Mouse (Mus musculus): ENCODE results near the gene Tmem119. TPM values are rescaled to one million over a fixed set of nuclear protein-coding genes. Genes with fewer than 3 reads are reported as not detected.
"Not testable (repeated sequence)": the region's sequence is repeated elsewhere in the genome, so short reads cannot be mapped to it uniquely, and the experiment has no call there.

The Tmem119 gene
- polyA plus RNA-seq, 1 experiment from 2014 or later: 61.9 TPM

DNA sequence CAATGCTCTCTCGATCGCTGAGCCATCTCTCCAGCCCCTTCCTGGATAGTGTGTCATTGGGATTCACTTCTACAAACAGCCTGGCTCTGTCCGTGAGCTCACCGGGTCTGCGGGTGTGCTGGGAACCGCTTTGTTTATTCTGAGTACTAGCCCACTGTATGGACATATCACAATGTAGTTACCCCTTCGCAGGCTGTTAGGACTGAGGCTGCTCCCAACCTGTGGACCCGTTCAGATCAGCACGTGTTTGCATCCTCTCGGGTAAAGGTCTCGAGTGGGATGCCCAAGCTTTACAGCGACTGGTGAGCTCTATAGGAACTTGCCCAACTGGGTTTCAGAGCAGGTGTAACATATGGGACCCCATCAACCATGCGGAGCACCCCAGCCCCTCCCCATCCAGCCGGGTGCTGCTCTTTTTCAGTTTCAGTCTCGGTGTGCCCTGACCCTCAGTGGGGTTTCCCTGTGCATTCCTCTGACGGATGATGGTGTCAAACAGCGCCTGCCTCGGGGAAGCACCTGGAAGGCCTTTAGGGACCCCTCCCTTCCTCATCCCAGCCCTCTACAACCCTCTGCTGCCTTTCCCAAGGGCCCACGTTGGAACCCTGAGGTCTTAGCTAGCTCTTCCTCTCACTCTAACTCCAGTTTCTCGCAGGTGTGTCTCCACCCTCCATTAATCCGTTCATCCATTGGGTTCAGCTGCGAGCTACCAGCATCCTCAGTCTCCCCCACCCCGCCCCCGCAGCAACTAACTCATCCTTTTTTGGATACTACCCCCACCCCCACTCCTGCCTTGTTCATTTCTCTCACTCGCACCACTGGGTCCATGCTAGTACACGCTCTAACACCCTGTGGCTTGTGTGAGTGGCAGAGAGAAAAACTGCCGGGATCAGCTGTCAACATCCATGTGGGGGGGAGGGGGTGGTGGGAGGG is 14.1 kb upstream of the Tmem119 start:
- ATAC-seq: no peak
- 42% methylated on average over 27 of the region's 27 CpGs for WGBS
- Histone ChIP-seq H3K4me2 (replicated peaks) (no peak overlapping the region), H3K9ac (no peak overlapping the region), H3K4me3 (replicated peaks) (no peak overlapping the region), H3K27ac (no peak overlapping the region), H3K4me1 (replicated peaks) (0 out of 2 replicates have a peak, but pooled peaks cover 6% of the 10 kb centered on the region), H3K9me3 (no peaks in the 10 kb centered on the region), H3K27me3 (replicated peaks) (no peaks in the 10 kb centered on the region), H3K36me3 (no peaks in the 10 kb centered on the region)

DNA sequence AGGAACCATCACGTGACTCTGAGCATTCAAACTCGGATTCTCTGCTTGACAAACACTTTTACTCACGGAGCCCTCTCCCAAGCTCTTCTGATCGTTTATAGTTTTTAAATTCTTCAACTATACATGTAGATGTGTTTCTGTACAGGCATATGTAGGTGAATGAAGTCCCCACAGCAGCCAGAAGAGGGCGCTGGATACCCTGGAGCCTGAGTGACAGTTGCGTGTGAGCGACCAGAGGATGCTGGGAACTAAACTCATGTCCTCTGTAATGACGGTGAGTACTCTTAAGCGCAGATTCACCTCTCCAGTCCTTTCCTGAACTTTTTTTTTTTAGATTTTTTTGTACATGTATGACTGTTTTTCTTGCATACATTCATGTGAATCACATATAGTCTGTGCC is 13.3 kb upstream of the Tmem119 start:
- 0 out of 2 replicates have a peak, but pooled peaks cover 6% of the 10 kb centered on the region for H3K4me1 ChIP-seq (replicated peaks)
- WGBS: 20% methylated on average over 9 of the region's 9 CpGs
- H3K4me3 ChIP-seq (replicated peaks): no peak overlapping the region
- no peak overlapping the region for H3K27ac ChIP-seq
- H3K36me3 ChIP-seq: no peaks in the 10 kb centered on the region
- no peak for ATAC-seq
- no peaks in the 10 kb centered on the region for H3K27me3 ChIP-seq (replicated peaks)
- no peak overlapping the region for H3K4me2 ChIP-seq (replicated peaks)
- no peak overlapping the region for H3K9ac ChIP-seq
- H3K9me3 ChIP-seq: no peaks in the 10 kb centered on the region

DNA sequence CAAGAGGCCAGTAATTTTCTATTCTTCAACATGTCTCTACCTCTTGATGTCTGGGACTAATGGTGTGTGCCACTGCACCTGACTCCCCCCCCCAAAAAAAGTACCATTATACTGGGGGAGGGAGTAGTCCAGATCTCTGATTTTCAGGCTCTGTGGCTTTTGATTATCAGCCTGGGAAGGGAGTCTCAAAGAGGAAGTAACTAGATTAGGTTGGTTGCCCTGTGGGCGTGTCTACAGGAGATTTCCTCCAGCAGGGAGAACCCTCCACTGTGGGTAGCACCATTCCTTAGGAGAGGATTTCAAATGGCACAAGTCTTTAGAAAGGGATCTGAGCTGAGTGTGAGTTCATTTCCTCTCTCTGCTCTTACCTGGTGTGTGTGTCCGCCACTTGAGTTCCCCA is 12.3 kb upstream of the Tmem119 start:
- Histone ChIP-seq H3K27me3 (replicated peaks) (no peaks in the 10 kb centered on the region), H3K9me3 (no peaks in the 10 kb centered on the region), H3K27ac (no peak overlapping the region), H3K4me3 (replicated peaks) (no peak overlapping the region), H3K4me1 (replicated peaks) (peaks cover 13% of the 10 kb centered on the region), H3K4me2 (replicated peaks) (no peak overlapping the region), H3K36me3 (no peaks in the 10 kb centered on the region), H3K9ac (no peak overlapping the region)
- ATAC-seq: no peak
- WGBS: 85% methylated on average over 2 of the region's 2 CpGs

DNA sequence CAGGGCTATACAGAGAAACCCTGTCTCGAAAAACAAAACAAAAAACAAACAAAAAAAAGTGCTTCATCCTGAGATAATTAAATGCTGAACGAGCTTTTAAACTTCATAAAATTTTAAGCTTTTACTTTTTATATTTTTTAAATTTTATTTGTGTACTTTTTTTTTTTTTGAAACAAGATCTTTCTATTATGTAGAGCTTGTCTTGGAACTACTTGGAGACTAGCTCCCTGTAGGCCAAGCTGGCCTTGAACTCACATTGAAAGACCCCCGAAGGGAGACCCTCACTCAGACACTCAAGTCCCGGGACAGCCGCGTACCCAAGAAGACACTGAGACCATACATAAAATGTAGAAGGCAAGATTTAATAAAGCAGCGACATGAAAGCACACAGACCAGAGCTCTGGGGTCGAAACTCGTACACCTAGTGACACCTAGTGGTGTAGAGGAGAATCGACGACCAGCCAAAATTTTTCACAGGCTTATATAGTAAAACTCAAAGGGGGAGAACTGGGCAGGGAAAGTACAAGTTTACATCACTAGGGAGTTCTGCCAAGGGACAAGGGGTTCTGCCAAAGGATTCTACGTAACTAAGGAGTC is 11.6 kb upstream of the Tmem119 start:
- not testable (repeated sequence) for H3K4me3 ChIP-seq (replicated peaks); H3K36me3 ChIP-seq; H3K27ac ChIP-seq; H3K9ac ChIP-seq; ATAC-seq; H3K4me2 ChIP-seq (replicated peaks); H3K27me3 ChIP-seq (replicated peaks); H3K9me3 ChIP-seq
- peaks cover 14% of the 10 kb centered on the region for H3K4me1 ChIP-seq (replicated peaks)
- 18% methylated on average over 11 of the region's 12 CpGs for WGBS

DNA sequence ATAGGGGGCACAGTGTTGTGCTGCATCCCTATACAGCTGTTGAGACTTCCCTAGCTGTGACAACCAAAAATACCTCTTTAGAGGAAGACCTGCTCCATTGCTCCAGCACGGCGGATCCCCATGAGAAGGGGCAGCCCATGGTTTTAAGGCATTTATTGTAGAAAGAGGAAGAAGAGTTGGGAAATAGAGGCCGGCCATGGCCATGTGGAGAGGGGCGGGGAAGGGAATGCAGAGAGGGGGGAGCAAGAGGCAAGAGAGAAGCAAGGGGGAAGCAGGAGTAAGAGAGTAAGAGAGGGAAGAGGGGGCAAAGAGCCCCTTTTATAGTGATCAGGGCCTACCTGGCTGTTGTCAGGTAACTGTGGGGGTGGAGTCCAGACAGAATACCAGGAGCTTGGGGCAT is 9.8 kb upstream of the Tmem119 start:
- Histone ChIP-seq H3K36me3 (no peaks in the 10 kb centered on the region), H3K4me3 (replicated peaks) (no peak overlapping the region), H3K4me1 (replicated peaks) (peaks cover 8% of the 10 kb centered on the region), H3K9ac (no peak overlapping the region), H3K4me2 (replicated peaks) (no peak overlapping the region), H3K9me3 (no peaks in the 10 kb centered on the region), H3K27ac (no peak overlapping the region), H3K27me3 (replicated peaks) (no peaks in the 10 kb centered on the region)
- 95% methylated on average over 4 of the region's 4 CpGs for WGBS
- no peak for ATAC-seq

DNA sequence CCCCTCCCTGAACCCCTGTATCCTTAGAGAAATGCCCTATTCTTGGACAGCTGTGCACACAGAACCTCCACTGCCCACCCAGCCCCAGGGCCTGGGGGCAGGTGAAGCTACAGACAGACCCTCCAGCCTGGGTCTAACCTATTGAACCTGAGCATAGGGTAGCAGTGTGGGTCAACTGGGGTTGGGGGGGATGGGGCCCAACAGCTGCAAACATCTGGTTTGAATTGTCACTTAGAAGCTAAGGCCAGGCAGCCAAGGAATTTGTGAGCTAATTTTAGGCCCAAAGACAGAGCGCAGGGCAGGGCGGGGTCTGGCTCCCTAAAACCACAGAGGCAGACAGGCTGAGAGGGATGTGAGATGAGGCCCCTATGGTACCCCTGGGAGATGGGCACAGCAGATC is 7.9 kb upstream of the Tmem119 start:
- Histone ChIP-seq H3K27ac (peak overlapping the region; percentile 51), H3K9me3 (no peaks in the 10 kb centered on the region), H3K4me1 (replicated peaks) (peaks cover 13% of the 10 kb centered on the region), H3K9ac (no peak overlapping the region), H3K4me2 (replicated peaks) (no peak overlapping the region), H3K27me3 (replicated peaks) (no peaks in the 10 kb centered on the region), H3K36me3 (no peaks in the 10 kb centered on the region), H3K4me3 (replicated peaks) (no peak overlapping the region)
- no peak for ATAC-seq
- WGBS: 56% methylated on average over 2 of the region's 2 CpGs

DNA sequence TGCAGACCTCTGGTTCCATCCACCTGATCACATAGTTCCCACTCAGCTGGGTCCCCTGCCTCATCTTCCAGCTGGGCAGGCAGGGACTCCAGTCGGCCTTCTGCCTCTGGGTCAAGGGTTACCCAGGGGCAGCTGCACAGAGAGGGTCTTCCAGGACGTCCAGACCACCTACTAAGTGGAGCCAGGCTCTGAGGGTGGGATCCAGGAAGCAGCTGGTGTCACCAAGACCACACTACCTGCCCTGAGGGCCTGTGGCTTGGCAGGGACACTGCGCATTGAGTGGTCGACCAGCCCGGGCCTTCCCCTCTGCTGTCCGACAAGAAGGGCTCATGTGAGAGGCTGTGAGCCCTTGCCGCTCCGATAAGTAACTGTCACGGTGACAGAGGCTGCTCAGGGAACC is 7.4 kb upstream of the Tmem119 start:
- H3K4me1 ChIP-seq (replicated peaks): peaks cover 13% of the 10 kb centered on the region
- no peak for ATAC-seq
- 56% methylated on average over 9 of the region's 9 CpGs for WGBS
- peak overlapping the region; percentile 13; the same call in 1 of the 2 replicates for H3K9ac ChIP-seq
- H3K27me3 ChIP-seq (replicated peaks): no peaks in the 10 kb centered on the region
- H3K9me3 ChIP-seq: no peaks in the 10 kb centered on the region
- H3K4me3 ChIP-seq (replicated peaks): no peak overlapping the region
- H3K36me3 ChIP-seq: no peaks in the 10 kb centered on the region
- no peak overlapping the region for H3K4me2 ChIP-seq (replicated peaks)
- peak overlapping the region; percentile 51 for H3K27ac ChIP-seq

DNA sequence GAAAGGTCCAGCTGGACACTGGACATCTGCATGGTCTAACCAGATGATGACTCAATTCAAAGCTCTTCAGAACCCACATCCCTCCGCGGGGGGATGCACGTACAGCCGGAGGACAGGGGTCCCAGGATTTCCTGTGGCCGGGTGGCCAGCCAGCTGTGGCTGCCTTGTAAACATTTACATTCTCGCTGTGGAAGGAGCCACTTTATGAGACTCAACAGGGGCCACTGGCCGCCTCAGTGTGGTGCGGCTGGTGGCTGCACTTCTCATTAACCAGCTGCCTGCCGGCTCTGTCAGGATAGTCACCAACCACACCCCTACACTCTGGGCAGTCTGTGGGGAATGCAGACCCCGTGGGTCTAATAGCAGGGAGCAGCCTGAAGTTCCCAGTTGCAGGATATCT is 6.1 kb upstream of the Tmem119 start:
- Histone ChIP-seq H3K4me3 (replicated peaks) (no peak overlapping the region), H3K9me3 (no peaks in the 10 kb centered on the region), H3K36me3 (no peaks in the 10 kb centered on the region), H3K27me3 (replicated peaks) (no peaks in the 10 kb centered on the region), H3K27ac (peak overlapping the region; percentile 27; the same call in 1 of the 2 replicates), H3K4me1 (replicated peaks) (peaks cover 13% of the 10 kb centered on the region), H3K4me2 (replicated peaks) (no peak overlapping the region), H3K9ac (no peak overlapping the region)
- ATAC-seq: peak; percentile 66
- 13% methylated on average over 10 of the region's 10 CpGs for WGBS

DNA sequence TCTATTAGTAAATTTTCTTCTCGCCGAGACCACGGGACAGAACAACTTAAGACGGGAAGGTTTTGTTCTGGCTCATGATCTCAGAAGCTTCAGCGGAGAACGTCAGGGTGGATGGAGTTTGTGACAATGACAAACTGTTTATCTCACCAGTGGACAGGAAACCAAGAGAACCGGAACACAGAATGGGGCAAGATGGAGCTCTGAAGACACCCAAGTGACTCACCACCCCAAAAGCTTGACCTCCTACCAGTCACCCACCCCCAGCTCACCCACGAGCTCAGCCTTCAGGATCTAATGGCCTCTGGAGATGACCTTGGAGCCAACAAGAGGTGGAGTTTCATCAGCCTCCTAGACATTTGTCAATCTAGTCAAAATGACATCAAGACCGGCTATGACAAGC is 5.0 kb upstream of the Tmem119 start:
- no peaks in the 10 kb centered on the region for H3K36me3 ChIP-seq
- H3K27ac ChIP-seq: no peak overlapping the region
- no peaks in the 10 kb centered on the region for H3K9me3 ChIP-seq
- no peak overlapping the region for H3K9ac ChIP-seq
- H3K4me1 ChIP-seq (replicated peaks): peaks cover 19% of the 10 kb centered on the region
- no peak overlapping the region for H3K4me3 ChIP-seq (replicated peaks)
- no peaks in the 10 kb centered on the region for H3K27me3 ChIP-seq (replicated peaks)
- H3K4me2 ChIP-seq (replicated peaks): no peak overlapping the region
- WGBS: 82% methylated on average over 9 of the region's 9 CpGs
- ATAC-seq: no peak

DNA sequence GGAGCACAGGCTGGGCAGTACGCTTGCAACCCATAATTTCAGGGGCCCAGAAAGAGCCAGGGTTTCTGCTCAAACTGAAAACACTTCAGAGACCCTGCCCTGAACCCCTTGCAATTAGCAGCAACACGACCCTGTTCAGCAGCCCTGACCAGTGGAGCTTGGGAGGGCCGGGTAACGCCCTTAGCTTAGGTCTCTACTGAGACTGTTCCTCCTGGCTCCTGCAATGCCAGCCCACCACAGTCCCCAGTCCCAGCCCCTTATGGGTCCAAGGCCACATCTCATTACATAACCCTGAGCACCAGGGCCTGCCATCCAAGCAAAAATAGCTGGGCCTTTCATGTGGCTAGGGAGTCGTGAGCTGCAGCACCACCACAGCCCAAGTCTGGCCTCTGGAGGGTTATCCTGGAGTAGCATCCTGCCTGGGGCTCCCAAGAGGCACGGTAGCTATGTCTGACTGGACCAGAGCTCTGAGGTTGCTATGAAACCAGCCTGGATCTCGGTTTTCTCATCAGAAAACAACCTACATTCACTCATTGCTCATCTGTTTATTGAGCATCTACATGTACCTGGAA is 4.2 kb upstream of the Tmem119 start:
- no peak overlapping the region for H3K4me3 ChIP-seq (replicated peaks)
- ATAC-seq: no peak
- 58% methylated on average over 7 of the region's 7 CpGs for WGBS

DNA sequence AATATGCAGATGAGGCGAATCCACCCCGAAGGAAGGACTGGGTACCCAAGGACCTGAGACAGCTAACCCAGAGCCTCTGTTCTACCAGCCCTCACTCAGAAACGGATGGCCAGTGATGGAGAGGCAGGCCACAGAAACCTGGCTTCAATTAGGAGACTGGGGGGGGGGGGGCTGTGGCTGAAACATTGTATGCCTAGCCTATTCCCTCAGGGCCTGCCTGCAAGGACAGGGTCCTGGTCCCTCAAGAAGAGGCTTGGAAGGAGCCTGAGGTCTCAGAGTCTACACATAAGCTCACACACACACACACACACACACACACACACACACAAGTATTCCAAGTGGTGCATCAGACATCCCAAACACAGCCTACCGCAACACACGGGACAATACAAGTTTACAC is 625 bp downstream of the Tmem119 start:
- H3K27ac ChIP-seq: peak overlapping the region; percentile 76
- H3K9me3 ChIP-seq: no peaks in the 10 kb centered on the region
- no peaks in the 10 kb centered on the region for H3K27me3 ChIP-seq (replicated peaks)
- H3K4me3 ChIP-seq (replicated peaks): peak overlapping the region; percentile 41
- H3K4me1 ChIP-seq (replicated peaks): peaks cover 29% of the 10 kb centered on the region
- H3K9ac ChIP-seq: peak overlapping the region; percentile 56; the same call in 1 of the 2 replicates
- ATAC-seq: no peak
- WGBS: 34% methylated on average over 5 of the region's 5 CpGs
- no peaks in the 10 kb centered on the region for H3K36me3 ChIP-seq
- H3K4me2 ChIP-seq (replicated peaks): peak overlapping the region; percentile 55

More for the DNA sequence above, 4.2 kb upstream of the Tmem119 start:
- Histone ChIP-seq H3K27ac (no peak overlapping the region), H3K4me2 (replicated peaks) (no peak overlapping the region), H3K9me3 (no peaks in the 10 kb centered on the region), H3K9ac (no peak overlapping the region), H3K27me3 (replicated peaks) (no peaks in the 10 kb centered on the region), H3K4me1 (replicated peaks) (peaks cover 19% of the 10 kb centered on the region), H3K36me3 (no peaks in the 10 kb centered on the region)

DNA sequence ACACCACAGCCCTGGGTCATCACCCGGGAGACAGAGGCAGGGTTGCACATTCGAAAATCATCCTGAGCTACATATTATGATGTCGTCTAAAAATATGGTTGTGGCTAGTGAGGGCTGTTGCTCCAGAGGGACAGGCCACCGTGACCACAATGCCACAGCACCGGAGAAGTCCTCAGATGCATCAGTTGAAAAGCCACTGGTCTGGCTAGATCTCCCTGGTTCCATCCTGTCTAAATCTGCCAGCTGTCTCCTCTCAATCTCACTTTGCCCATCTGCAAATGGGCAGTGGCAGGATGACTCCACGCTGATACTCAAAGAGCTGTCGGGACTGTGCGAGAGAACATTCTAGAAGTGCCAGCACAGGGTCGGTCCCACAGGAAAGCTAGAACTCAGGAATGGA is 1.8 kb downstream of the Tmem119 start:
- Histone ChIP-seq H3K4me2 (replicated peaks) (peak overlapping the region; percentile 55), H3K4me1 (replicated peaks) (peaks cover 25% of the 10 kb centered on the region), H3K4me3 (replicated peaks) (peak overlapping the region; percentile 41), H3K27ac (no peak overlapping the region), H3K9me3 (no peaks in the 10 kb centered on the region), H3K9ac (peak overlapping the region; percentile 26; the same call in 1 of the 2 replicates), H3K27me3 (replicated peaks) (no peaks in the 10 kb centered on the region), H3K36me3 (no peaks in the 10 kb centered on the region)
- WGBS: 62% methylated on average over 9 of the region's 9 CpGs
- no peak for ATAC-seq
